Comparison of ENCODE assay signal across 7 mouse cellular contexts in genomic region chr19:57358322-57358721, GRCm38 (mm10). TPM values are rescaled to one million over a fixed set of nuclear protein-coding genes. Genes with fewer than 3 reads are reported as not detected.
DNase-seq lines count a peak whose midpoint lies in the region; ATAC-seq and TF ChIP-seq lines count a peak whose summit lies in the region.

No protein-coding gene starts in this region.

- H3K4me1 ChIP-seq in CH12.LX (ENCODE audit: control insufficient read depth in 1 of 2, insufficient read depth in 2 of 2): peaks cover 16 to 41% of the 10 kb centered on the region in 2 experiments
- H3K4me1 ChIP-seq in heart, embryonic 14.5 days (ENCODE audit: control insufficient read depth in 2 of 2, insufficient read depth in 2 of 2, low read length in 2 of 2): peaks cover 14 to 36% of the 10 kb centered on the region in 2 experiments

- peak overlapping the region; percentile 48; the same call in 1 of the 2 replicates for H3K27ac ChIP-seq in CH12.LX (ENCODE audit: insufficient read depth, low read depth)
- peak overlapping the region in 1 of 2 experiments; percentile 57; a peak in 2 of 4 replicates for H3K27ac ChIP-seq in heart, embryonic 14.5 days (replicated peaks in 1 of 2; ENCODE audit: control insufficient read depth in 1 of 2, insufficient read depth in 1 of 2, low read depth in 2 of 2, low read length in 2 of 2)

- H3K36me3 ChIP-seq in CH12.LX (replicated peaks in 1 of 2; ENCODE audit: control insufficient read depth in 1 of 2, insufficient read depth in 1 of 2, low read length in 1 of 2): peaks cover 5 to 27% of the 10 kb centered on the region in 2 experiments
- no peaks in the 10 kb centered on the region for H3K36me3 ChIP-seq in heart, embryonic 14.5 days (ENCODE audit: control insufficient read depth, insufficient read depth, low read length)

- in situ Hi-C loops in CH12.LX (cut with MboI; ENCODE audit: low pct_ligation_motif_present, low pct_unique_long_range_greater_than_20kb, low sequenced_read_pairs): no loop called here

- H3K4me3 ChIP-seq in CH12.LX (replicated peaks in 1 of 3; ENCODE audit: low read depth in 2 of 3, low read length in 2 of 3, poor library complexity in 1 of 3): peak overlapping the region; percentile 59 to 82 (median 61)
- no peak overlapping the region for H3K4me3 ChIP-seq in heart, embryonic 14.5 days (ENCODE audit: control insufficient read depth in 1 of 2, insufficient read depth in 1 of 2, low read depth in 1 of 2, low read length in 2 of 2)

- TF ChIP-seq POLR2A in CH12.LX (IDR thresholded peaks at IDR 0.05; ENCODE audit: low read depth, low read length): peak; percentile 74

- H3K9me3 ChIP-seq in CH12.LX (replicated peaks; ENCODE audit: low read length): no peaks in the 10 kb centered on the region
- no peaks in the 10 kb centered on the region for H3K9me3 ChIP-seq in heart, embryonic 14.5 days (ENCODE audit: control insufficient read depth, low read length)

- TF ChIP-seq RAD21 in CH12.LX (IDR thresholded peaks at IDR 0.05; ENCODE audit: low read depth, low read length): peak; percentile 21

- H3K27me3 ChIP-seq in CH12.LX (replicated peaks): no peaks in the 10 kb centered on the region
- no peaks in the 10 kb centered on the region for H3K27me3 ChIP-seq in heart, embryonic 14.5 days (ENCODE audit: control insufficient read depth, insufficient read depth, low read length)

- H3K9ac ChIP-seq in CH12.LX (ENCODE audit: insufficient read depth, low read depth): peak overlapping the region; percentile 99
- H3K9ac ChIP-seq in heart, embryonic 14.5 days (ENCODE audit: low read length): no peak overlapping the region; the same call in 1 of the 2 replicates

- TF ChIP-seq EP300 in CH12.LX (IDR thresholded peaks at IDR 0.05; ENCODE audit: low read length): no peak

- TF ChIP-seq CTCF in CH12.LX (conservative IDR thresholded peaks at IDR 0.05 in 1 of 2, IDR thresholded peaks at IDR 0.05 in 1 of 2; ENCODE audit: low read depth in 2 of 2, low read length in 2 of 2): peak; percentile 70 to 83

- dilution Hi-C loops in CH12.LX (cut with MboI; ENCODE audit: extremely low pct_ligation_motif_present, extremely low pct_unique_long_range_greater_than_20kb, low sequenced_read_pairs): no loop called here

- ATAC-seq in common myeloid progenitor, adult 5-6 weeks (replicated peaks; ENCODE audit: low read depth, poor library complexity, severe bottlenecking): peak; percentile 60
- no peak for ATAC-seq in heart, embryonic 14.5 days (ENCODE audit: insufficient number of reproducible peaks, insufficient read depth, low FRiP score, low read depth)

- peaks cover 45% of the 10 kb centered on the region for H3K79me2 ChIP-seq in CH12.LX (replicated peaks; ENCODE audit: control insufficient read depth, extremely low read depth, insufficient read depth, poor library complexity, severe bottlenecking)

- peak overlapping the region; percentile 74 for H3K4me2 ChIP-seq in CH12.LX (ENCODE audit: insufficient read depth, low read depth, poor library complexity, severe bottlenecking)
- peak overlapping the region; percentile 38 for H3K4me2 ChIP-seq in heart, embryonic 14.5 days (ENCODE audit: low read length)

- WGBS in heart, embryonic 14.5 days: 69% methylated on average over 12 of the region's 12 CpGs

- peak; percentile 96 for DNase-seq in CH12.LX (ENCODE audit: extremely low read depth)
- peak; percentile 74 for DNase-seq in T-cell, adult 2 months (ENCODE audit: low spot score)
- DNase-seq in kidney, postnatal 36 days: peak; percentile 84 to 91
- peak; percentile 94 for DNase-seq in lung, postnatal 36 days
- peak; percentile 83 to 94 for DNase-seq in spleen, postnatal 10 days (ENCODE audit: low spot score in 2 of 2)

TF ChIP-seq in CH12.LX, 34 proteins besides CTCF, POLR2A, EP300 and RAD21:
- TF ChIP-seq BHLHE40 (IDR thresholded peaks at IDR 0.05; ENCODE audit: low read depth, low read length): no peak
- peak; percentile 51; the same call in 1 of the 2 replicates for TF ChIP-seq TCF12 (IDR thresholded peaks at IDR 0.05; ENCODE audit: low read depth, low read length)
- no peak for TF ChIP-seq JUN (IDR thresholded peaks at IDR 0.05; ENCODE audit: insufficient read depth, low read depth, low read length)
- TF ChIP-seq USF2 (conservative IDR thresholded peaks at IDR 0.05; ENCODE audit: low read depth, low read length): no peak
- TF ChIP-seq IRF4 (IDR thresholded peaks at IDR 0.05; ENCODE audit: low read depth, low read length): peak; percentile 56; the same call in 1 of the 2 replicates
- TF ChIP-seq CHD1 (IDR thresholded peaks at IDR 0.05; ENCODE audit: low read depth, low read length): no peak
- TF ChIP-seq ELF1 (IDR thresholded peaks at IDR 0.05; ENCODE audit: low read depth, low read length): peak; percentile 94
- TF ChIP-seq MEF2A (IDR thresholded peaks at IDR 0.05; ENCODE audit: borderline replicate concordance, low read depth, low read length): peak; percentile 35; the same call in 1 of the 2 replicates
- peak; percentile 60; the same call in 1 of the 2 replicates for TF ChIP-seq NELFE (IDR thresholded peaks at IDR 0.05; ENCODE audit: low read depth, low read length)
- peak; percentile 92; the same call in 1 of the 2 replicates for TF ChIP-seq SIN3A (IDR thresholded peaks at IDR 0.05; ENCODE audit: low read length)
- peak; percentile 92 for TF ChIP-seq MYC (IDR thresholded peaks at IDR 0.05; ENCODE audit: low read depth, low read length)
- TF ChIP-seq HCFC1 (IDR thresholded peaks at IDR 0.05; ENCODE audit: low read depth, low read length): peak; percentile 79
- 0 out of 2 replicates have a peak, but pooled peaks have one; percentile 39 for TF ChIP-seq E2F4 (IDR thresholded peaks at IDR 0.05; ENCODE audit: insufficient replicate concordance, low read depth, low read length)
- peak; percentile 79; the same call in 1 of the 2 replicates for TF ChIP-seq MXI1 (IDR thresholded peaks at IDR 0.05; ENCODE audit: low read depth, low read length)
- peak; percentile 78; the same call in 1 of the 2 replicates for TF ChIP-seq TBP (conservative IDR thresholded peaks at IDR 0.05; ENCODE audit: low read depth, low read length)
- peak; percentile 48 for TF ChIP-seq SMC3 (IDR thresholded peaks at IDR 0.05; ENCODE audit: low read depth, low read length)
- no peak for TF ChIP-seq GABPA (IDR thresholded peaks at IDR 0.05; ENCODE audit: insufficient replicate concordance, low read depth, low read length)
- TF ChIP-seq MAZ (IDR thresholded peaks at IDR 0.05; ENCODE audit: low read depth, low read length): 0 out of 2 replicates have a peak, but pooled peaks have one; percentile 14
- TF ChIP-seq USF1 (IDR thresholded peaks at IDR 0.05; ENCODE audit: low read depth, low read length): no peak

RNA-seq across cellular contexts. Expression of gene Fam160b1, which starts 2.2 kb away (rescaled TPM):
- total RNA-seq in CH12.LX (2012; rRNA removed): 4.1 and 4.4 TPM in 2 replicates
- total RNA-seq in CH12.LX (2014; rRNA removed): 4.8 and 4.9 TPM in 2 replicates
- polyA plus RNA-seq in CH12.LX (2012; ENCODE audit: insufficient read length, low read depth): 6.5 and 7.7 TPM in 2 replicates
- 17.1 and 22.4 TPM in 2 replicates for total RNA-seq in common myeloid progenitor, adult 5-6 weeks (2017)
- polyA plus RNA-seq in heart, embryonic 14.5 days (2014; fragmentation: Nextera tagmentation; extraction: Ambion mirVana): 13.4 and 15.1 TPM in 2 replicates

RNA-seq across cellular contexts. Expression of gene Ablim1, which starts 43.6 kb away (rescaled TPM):
- total RNA-seq in CH12.LX (2012; rRNA removed): 0.59 and 0.85 TPM in 2 replicates
- 1.2 and 2.0 TPM in 2 replicates for total RNA-seq in CH12.LX (2014; rRNA removed)
- 2.0 and 2.4 TPM in 2 replicates for polyA plus RNA-seq in CH12.LX (2012; ENCODE audit: insufficient read length, low read depth)
- 11.7 and 20.1 TPM in 2 replicates for total RNA-seq in common myeloid progenitor, adult 5-6 weeks (2017)
- 46.9 and 53.8 TPM in 2 replicates for polyA plus RNA-seq in heart, embryonic 14.5 days (2014; fragmentation: Nextera tagmentation; extraction: Ambion mirVana)

Comparison
In these comparisons a context has a peak if more than half of its experiments do, and no peak if none do; other contexts are left out.
1. H3K4me3 ChIP-seq: peak in CH12.LX (3 of 3); none in heart, embryonic 14.5 days (0 of 2).
2. Peak in every context shown above with its lines, with median percentiles within 50 percentile points of each other: DNase-seq.